Mouse (Mus musculus) ovary, adult 2 months (tissue): Measurements from ENCODE around the gene 2210407C18Rik. TPM values are rescaled to one million over a fixed set of nuclear protein-coding genes. Genes with fewer than 3 reads are reported as not detected.

Experiments
- polyA plus RNA-seq: library from polyadenylated mRNA; depleted of rRNA; stranded (reverse); fragments of >200 nt; gene quantifications from 2 replicates; pipeline ENCODE4 v1.2.3, GENCODE M21; 2012; rRNA removed

The 2210407C18Rik gene
- 0.28 TPM in 1 of 2 replicates, not detected in the other for polyA plus RNA-seq

GRCm38 (mm10) chr11:58615975-58616374, at the start of gene 2210407C18Rik:
TSS of gene 2210407C18Rik (minus strand) at chr11:58616075.

GRCm38 (mm10) chr11:58658596-58658995, 42.7 kb upstream of the 2210407C18Rik start, which contains the start of gene Olfr322:
TSS of gene Olfr322 (plus strand) at chr11:58658782.

GRCm38 (mm10) chr11:58640272-58640867, 24.5 kb upstream of the 2210407C18Rik start, which contains the start of gene Trim58:
TSS of gene Trim58 (plus strand) at chr11:58640465.

GRCm38 (mm10) chr11:58630401-58630800, 14.5 kb upstream of the 2210407C18Rik start, which contains the start of gene Olfr323:
TSS of gene Olfr323 (minus strand) at chr11:58630501.

GRCm38 (mm10) chr11:58594814-58595213, 21.1 kb downstream of the 2210407C18Rik start, which contains the start of gene Olfr324:
TSS of gene Olfr324 (plus strand) at chr11:58595114.

GRCm38 (mm10) chr11:58577430-58577829, 38.4 kb downstream of the 2210407C18Rik start, which contains the start of gene Olfr325:
TSS of gene Olfr325 (plus strand) at chr11:58577730.

GRCm38 (mm10) chr11:58570405-58570804, 45.5 kb downstream of the 2210407C18Rik start, which contains the start of gene Olfr224:
TSS of gene Olfr224 (minus strand) at chr11:58570553.

Other genes with a start within 250 kb of the 2210407C18Rik start
- 0.80 and 1.4 TPM in 2 replicates for gene Lypd8, start 237.0 kb downstream of the 2210407C18Rik start, polyA plus RNA-seq
- gene 1810065E05Rik, start 195.0 kb downstream of the 2210407C18Rik start, polyA plus RNA-seq, result 0.42 and 1.6 TPM in 2 replicates
- gene Gm12253, start 183.5 kb downstream of the 2210407C18Rik start, polyA plus RNA-seq, result not detected in 2 replicates
- gene Lypd9, start 163.2 kb downstream of the 2210407C18Rik start, polyA plus RNA-seq, result not detected in 2 replicates
- gene Olfr30, start 153.8 kb downstream of the 2210407C18Rik start, polyA plus RNA-seq, result not detected in 2 replicates
- gene Olfr332, start 123.5 kb downstream of the 2210407C18Rik start, polyA plus RNA-seq, result not detected in 2 replicates
- gene Olfr331, start 113.5 kb downstream of the 2210407C18Rik start, polyA plus RNA-seq, result 0.20 TPM in 1 of 2 replicates, not detected in the other
- gene Olfr330, start 81.2 kb downstream of the 2210407C18Rik start, polyA plus RNA-seq, result 4.6 and 8.1 TPM in 2 replicates
- gene Olfr329-ps, start 69.7 kb downstream of the 2210407C18Rik start, polyA plus RNA-seq, result 2.4 and 4.6 TPM in 2 replicates
- gene Olfr328, start 60.4 kb downstream of the 2210407C18Rik start, polyA plus RNA-seq, result 0.24 and 0.40 TPM in 2 replicates
- gene Olfr224, start 45.5 kb downstream of the 2210407C18Rik start, polyA plus RNA-seq, result 0.50 TPM in 1 of 2 replicates, not detected in the other
- not detected in 2 replicates for gene Olfr325, start 38.3 kb downstream of the 2210407C18Rik start, polyA plus RNA-seq
- gene Olfr324, start 21.0 kb downstream of the 2210407C18Rik start, polyA plus RNA-seq, result not detected in 2 replicates
- gene Olfr323, start 14.4 kb upstream of the 2210407C18Rik start, polyA plus RNA-seq, result not detected in 2 replicates
- gene Trim58, start 24.4 kb upstream of the 2210407C18Rik start, polyA plus RNA-seq, result 0.06 TPM in 1 of 2 replicates, not detected in the other
- not detected in 2 replicates for gene Olfr322, start 42.7 kb upstream of the 2210407C18Rik start, polyA plus RNA-seq
- not detected in 2 replicates for gene Olfr320, start 65.0 kb upstream of the 2210407C18Rik start, polyA plus RNA-seq
- gene Olfr319, start 83.1 kb upstream of the 2210407C18Rik start, polyA plus RNA-seq, result not detected in 2 replicates
- not detected in 2 replicates for gene Olfr318, start 107.9 kb upstream of the 2210407C18Rik start, polyA plus RNA-seq
- gene Olfr317, start 123.1 kb upstream of the 2210407C18Rik start, polyA plus RNA-seq, result not detected in 2 replicates
- gene Olfr316, start 136.7 kb upstream of the 2210407C18Rik start, polyA plus RNA-seq, result 0.09 and 0.32 TPM in 2 replicates
- 0.18 and 0.20 TPM in 2 replicates for gene Olfr315, start 157.1 kb upstream of the 2210407C18Rik start, polyA plus RNA-seq
- not detected in 2 replicates for gene Olfr314, start 166.9 kb upstream of the 2210407C18Rik start, polyA plus RNA-seq
- gene Fam183b, start 185.9 kb upstream of the 2210407C18Rik start, polyA plus RNA-seq, result 11.9 and 17.3 TPM in 2 replicates
- not detected in 2 replicates for gene Olfr313, start 198.9 kb upstream of the 2210407C18Rik start, polyA plus RNA-seq
- not detected in 2 replicates for gene Olfr312, start 213.2 kb upstream of the 2210407C18Rik start, polyA plus RNA-seq
- not detected in 2 replicates for gene Olfr311, start 223.2 kb upstream of the 2210407C18Rik start, polyA plus RNA-seq
- 2.0 and 2.7 TPM in 2 replicates for gene Gm12258, start 231.1 kb upstream of the 2210407C18Rik start, polyA plus RNA-seq